Mouse (Mus musculus) E14TG2a.4 (cell line): ENCODE data around the gene Sema6d.

Experiments
- H3K27me3 ChIP-seq: 2 replicates; pipeline ENCODE4 v1.6.1; 2014; ENCODE audit warnings: low read length, control low read depth; ENCODE audit not compliant: insufficient read depth
- H3K36me3 ChIP-seq: 2 replicates; pipeline ENCODE4 v1.6.1; 2014; ENCODE audit warnings: low read length, control low read depth; ENCODE audit not compliant: insufficient read depth
- H3K4me1 ChIP-seq: replicated peaks from 2 replicates; pipeline ENCODE4 v1.6.1; 2014; ENCODE audit warnings: low read depth, low read length, control low read depth
- H3K4me3 ChIP-seq: replicated peaks from 2 replicates; pipeline ENCODE4 v1.5.1; 2014; ENCODE audit warnings: mild to moderate bottlenecking, low read length
- H3K9me3 ChIP-seq: 2 replicates; pipeline ENCODE4 v1.6.1; 2014; ENCODE audit warnings: low read length, control low read depth
- CTCF ChIP-seq: conservative IDR thresholded peaks from 2 replicates; pipeline ENCODE4 v1.5.1; 2014; ENCODE audit warnings: low read length
- NANOG ChIP-seq: IDR thresholded peaks from 2 replicates; pipeline ENCODE4 v1.6.1; 2014; ENCODE audit warnings: borderline replicate concordance, low read length, mixed read lengths
- POU5F1 ChIP-seq: IDR thresholded peaks from 2 replicates; pipeline ENCODE4 v1.6.1; 2014; ENCODE audit warnings: low read length, borderline replicate concordance

Gene Sema6d

GRCm38 (mm10) chr2:124403981-124404380 lies 314.2 kb downstream of the Sema6d start:
- H3K27me3 ChIP-seq = no peaks in the 10 kb centered on the region
- no peak overlapping the region for H3K4me3 ChIP-seq
- H3K36me3 ChIP-seq = no peaks in the 10 kb centered on the region
- H3K4me1 ChIP-seq = peaks cover 24% of the 10 kb centered on the region
- no peaks in the 10 kb centered on the region for H3K9me3 ChIP-seq
- no peak for TF ChIP-seq CTCF
- no peak for TF ChIP-seq POU5F1
- TF ChIP-seq NANOG = no peak; the same call in 1 of the 2 replicates

GRCm38 (mm10) chr2:124404631-124405562 lies 315.1 kb downstream of the Sema6d start:
- H3K4me1 ChIP-seq = peaks cover 24% of the 10 kb centered on the region
- no peak overlapping the region for H3K4me3 ChIP-seq
- no peaks in the 10 kb centered on the region for H3K36me3 ChIP-seq
- H3K9me3 ChIP-seq = no peaks in the 10 kb centered on the region
- H3K27me3 ChIP-seq = no peaks in the 10 kb centered on the region
- TF ChIP-seq CTCF = no peak
- TF ChIP-seq POU5F1 = no peak
- 0 out of 2 replicates have a peak, but pooled peaks have one; percentile 28 for TF ChIP-seq NANOG

- no peak overlapping the region for H3K4me3 ChIP-seq
- no peaks in the 10 kb centered on the region for H3K36me3 ChIP-seq
- peaks cover 20% of the 10 kb centered on the region for H3K4me1 ChIP-seq
- no peak for TF ChIP-seq NANOG
- TF ChIP-seq POU5F1 = no peak
- TF ChIP-seq CTCF = no peak
- H3K9me3 ChIP-seq = no peaks in the 10 kb centered on the region
- no peaks in the 10 kb centered on the region for H3K27me3 ChIP-seq
These were observed 319.2 kb downstream of the Sema6d start for GRCm38 (mm10) chr2:124408956-124409355.

GRCm38 (mm10) chr2:124416730-124417129 lies 327.0 kb downstream of the Sema6d start:
- H3K4me3 ChIP-seq = no peak overlapping the region
- H3K36me3 ChIP-seq = no peaks in the 10 kb centered on the region
- no peaks in the 10 kb centered on the region for H3K9me3 ChIP-seq
- H3K27me3 ChIP-seq = no peaks in the 10 kb centered on the region
- TF ChIP-seq NANOG (no peak), CTCF (no peak), POU5F1 (no peak)
- H3K4me1 ChIP-seq = no peaks in the 10 kb centered on the region

GRCm38 (mm10) chr2:124418319-124418718 lies 328.6 kb downstream of the Sema6d start:
- TF ChIP-seq POU5F1 = no peak

GRCm38 (mm10) chr2:124420170-124420825 lies 330.5 kb downstream of the Sema6d start:
- Histone ChIP-seq H3K27me3 (no peaks in the 10 kb centered on the region), H3K9me3 (no peaks in the 10 kb centered on the region), H3K4me1 (no peaks in the 10 kb centered on the region), H3K4me3 (no peak overlapping the region), H3K36me3 (no peaks in the 10 kb centered on the region)
- TF ChIP-seq NANOG = no peak
- no peak for TF ChIP-seq CTCF
- no peak for TF ChIP-seq POU5F1

More at GRCm38 (mm10) chr2:124418319-124418718, 328.6 kb downstream of the Sema6d start:
- Histone ChIP-seq H3K4me3 (no peak overlapping the region), H3K9me3 (no peaks in the 10 kb centered on the region), H3K36me3 (no peaks in the 10 kb centered on the region), H3K27me3 (no peaks in the 10 kb centered on the region), H3K4me1 (no peaks in the 10 kb centered on the region)

- Histone ChIP-seq H3K9me3 (no peaks in the 10 kb centered on the region), H3K4me1 (no peaks in the 10 kb centered on the region), H3K36me3 (no peaks in the 10 kb centered on the region), H3K4me3 (no peak overlapping the region), H3K27me3 (no peaks in the 10 kb centered on the region)
- TF ChIP-seq POU5F1 (no peak), NANOG (no peak), CTCF (no peak)
These were observed 340.0 kb downstream of the Sema6d start for GRCm38 (mm10) chr2:124429744-124430143.

- TF ChIP-seq CTCF = no peak
- no peak for TF ChIP-seq POU5F1
- TF ChIP-seq NANOG = no peak
- Histone ChIP-seq H3K36me3 (no peaks in the 10 kb centered on the region), H3K4me3 (no peak overlapping the region), H3K4me1 (no peaks in the 10 kb centered on the region), H3K27me3 (no peaks in the 10 kb centered on the region), H3K9me3 (no peaks in the 10 kb centered on the region)
These were observed 340.9 kb downstream of the Sema6d start for GRCm38 (mm10) chr2:124430708-124431107.
